Mouse (Mus musculus) granulocyte monocyte progenitor cell, adult 5-6 weeks (primary cell): ENCODE measurements at regions not wholly inside any gene's neighbourhood (a gene's known extent, or its start where the extent isn't known, plus 50 kb on each side); places are given as distances from the start of the nearest gene placed in this dataset.
A peak's percentile ranks its signal among the peaks of the same experiment; 100 is the strongest.

Experiments used
- ATAC-seq: replicated peaks from 2 replicates; pipeline ENCODE4 v1.8.0; 2016; ENCODE audit warnings: mild to moderate bottlenecking, moderate TSS enrichment, inconsistent platforms; ENCODE audit not compliant: poor library complexity, severe bottlenecking

DNA sequence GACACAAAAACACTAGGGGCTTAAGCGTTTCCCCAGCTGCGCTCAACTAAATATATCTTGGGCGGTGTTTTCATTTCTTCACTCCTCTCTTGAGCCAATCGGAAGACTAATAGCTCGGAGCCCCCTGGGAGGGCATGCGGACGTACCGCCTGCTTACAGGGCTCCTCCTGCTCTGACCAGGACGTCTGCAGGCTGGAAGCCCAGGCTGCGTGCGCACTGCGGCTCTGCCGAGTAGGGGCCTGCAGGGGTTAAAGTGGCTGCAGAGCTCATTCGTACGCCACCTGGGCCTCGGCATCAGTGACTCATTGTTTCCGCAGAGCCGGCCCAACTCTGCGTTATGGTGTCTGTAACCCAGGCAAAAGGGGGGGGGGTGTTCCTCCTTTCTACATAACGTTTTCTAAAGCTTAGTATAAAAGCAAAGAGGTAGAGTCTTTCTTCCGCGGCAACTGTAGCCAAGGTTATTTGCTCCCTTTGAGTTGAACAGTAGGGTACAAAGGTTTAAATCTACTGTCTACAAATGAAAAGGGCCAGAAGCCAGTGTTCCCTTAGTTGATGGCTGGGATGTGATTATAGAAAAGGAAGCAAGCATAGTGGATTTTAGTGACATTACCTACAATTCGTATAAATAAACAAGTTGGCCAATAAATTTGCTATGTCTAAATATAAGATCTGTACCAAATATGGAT lies 53.7 kb upstream of the Chd2 start:
- ATAC-seq = peak; percentile 92

DNA sequence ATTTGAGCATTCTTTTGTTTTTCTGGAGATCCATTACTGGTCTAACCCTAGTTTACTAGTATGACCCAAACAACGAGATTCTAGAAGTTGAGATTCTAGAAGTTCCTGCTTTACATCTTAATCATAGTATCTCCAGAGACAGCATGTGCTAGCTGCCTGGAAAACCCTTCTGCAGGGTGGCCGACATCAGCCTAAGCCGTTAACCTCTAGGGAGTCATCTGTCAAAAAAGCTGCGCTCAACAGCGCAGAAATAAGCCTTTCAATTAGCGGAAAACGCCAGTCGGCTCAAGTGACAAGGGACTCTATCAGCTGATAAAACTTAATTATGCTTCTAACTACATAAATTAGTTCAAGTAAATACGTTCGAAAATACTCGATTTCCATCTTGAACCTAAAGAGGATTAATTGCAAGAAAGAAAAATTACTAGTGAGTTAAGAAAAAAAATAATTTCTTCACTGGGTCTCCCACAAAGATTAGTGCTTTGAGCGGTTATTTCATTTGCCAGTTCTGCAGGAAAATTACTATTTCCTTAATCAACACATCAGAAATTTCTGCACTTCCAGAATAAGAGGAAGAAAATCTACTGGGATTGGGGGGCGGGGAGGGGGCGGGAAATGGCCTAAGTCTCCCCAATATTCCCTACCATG lies 53.0 kb upstream of the Chd2 start:
- no peak for ATAC-seq

DNA sequence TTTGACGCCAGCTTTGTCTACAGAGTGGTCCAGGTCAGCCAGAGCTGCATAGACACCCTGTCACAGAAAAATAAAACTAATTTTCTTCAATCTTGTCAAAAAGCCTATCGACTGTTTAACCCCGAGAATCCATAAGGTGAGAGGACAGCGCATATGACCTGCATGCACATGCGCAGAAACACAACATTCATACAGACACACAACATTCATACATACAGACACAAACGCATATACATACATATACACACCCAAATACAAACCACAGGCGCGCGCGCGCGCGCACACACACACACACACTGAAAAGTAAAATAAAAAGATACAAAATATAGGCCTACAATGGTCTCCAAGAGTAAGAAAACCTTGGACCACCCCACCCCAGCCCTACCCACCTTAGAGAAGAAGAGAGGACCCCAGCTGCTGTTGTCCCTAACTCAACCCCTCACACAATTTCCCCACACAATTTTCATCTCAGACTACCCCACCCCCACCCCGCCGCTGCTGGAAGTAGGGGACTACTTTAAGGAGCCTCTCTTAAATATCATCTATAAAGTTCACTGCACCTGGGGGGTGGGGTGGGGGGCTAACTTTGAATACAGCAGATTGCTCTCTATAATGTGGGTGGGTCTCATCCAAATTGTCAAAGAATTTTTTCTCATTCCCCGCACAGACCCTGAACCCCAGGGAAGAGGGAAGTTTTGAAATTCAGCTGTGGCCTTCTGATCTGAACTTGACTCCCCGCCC lies 52.2 kb upstream of the Chd2 start:
- ATAC-seq = no peak

DNA sequence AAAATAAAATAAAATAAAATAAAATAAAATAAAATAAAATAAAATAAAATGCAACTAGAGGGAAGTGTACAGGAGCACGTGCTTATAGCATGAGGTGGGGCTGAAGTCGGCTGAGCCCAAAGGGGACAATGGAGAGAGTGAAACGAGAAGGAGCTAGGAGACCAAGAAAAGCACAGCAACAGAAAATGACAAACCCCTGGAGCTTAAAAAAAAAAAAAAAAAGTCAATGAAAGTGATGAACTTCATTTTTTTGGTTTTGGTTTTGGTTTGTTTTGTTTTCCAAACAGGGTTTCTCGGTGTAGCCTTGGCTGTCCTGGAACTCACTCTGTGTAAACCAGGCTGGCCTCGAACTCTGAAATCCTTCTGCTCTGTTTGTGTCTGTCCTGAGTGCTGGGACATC lies 51.2 kb upstream of the Chd2 start:
- ATAC-seq = no peak
